Mouse (Mus musculus) kidney, adult 2 months (tissue): ENCODE measurements around the gene Ghrhr.

Source experiments
- CTCF ChIP-seq: fragments of 200-500 bp; conservative IDR thresholded peaks from 2 replicates; pipeline ENCODE4 v1.5.1; 2011; ENCODE audit warnings: low read depth, mild to moderate bottlenecking, control low read depth, low read length, moderate library complexity, mixed read lengths; ENCODE audit not compliant: insufficient read depth, insufficient read length
- POLR2A ChIP-seq: fragments of 200-500 bp; IDR thresholded peaks from one replicate; pipeline ENCODE4 v1.6.1; 2011; ENCODE audit warnings: low read depth, low read length, control low read depth

GRCm38 (mm10) chr6:55416202-55416601 is 40.1 kb downstream of the Ghrhr start:
- TF ChIP-seq CTCF (no peak), POLR2A (no peak)
